Mouse (Mus musculus): Measurements from ENCODE around the gene Hoxa10. TPM values are rescaled to one million over a fixed set of nuclear protein-coding genes. Genes with fewer than 3 reads are reported as not detected.
A peak's percentile ranks its signal among the peaks of the same experiment; 100 is the strongest.

Hoxa10 gene
- polyA plus RNA-seq, 1 experiment from 2014 or later: not detected

DNA sequence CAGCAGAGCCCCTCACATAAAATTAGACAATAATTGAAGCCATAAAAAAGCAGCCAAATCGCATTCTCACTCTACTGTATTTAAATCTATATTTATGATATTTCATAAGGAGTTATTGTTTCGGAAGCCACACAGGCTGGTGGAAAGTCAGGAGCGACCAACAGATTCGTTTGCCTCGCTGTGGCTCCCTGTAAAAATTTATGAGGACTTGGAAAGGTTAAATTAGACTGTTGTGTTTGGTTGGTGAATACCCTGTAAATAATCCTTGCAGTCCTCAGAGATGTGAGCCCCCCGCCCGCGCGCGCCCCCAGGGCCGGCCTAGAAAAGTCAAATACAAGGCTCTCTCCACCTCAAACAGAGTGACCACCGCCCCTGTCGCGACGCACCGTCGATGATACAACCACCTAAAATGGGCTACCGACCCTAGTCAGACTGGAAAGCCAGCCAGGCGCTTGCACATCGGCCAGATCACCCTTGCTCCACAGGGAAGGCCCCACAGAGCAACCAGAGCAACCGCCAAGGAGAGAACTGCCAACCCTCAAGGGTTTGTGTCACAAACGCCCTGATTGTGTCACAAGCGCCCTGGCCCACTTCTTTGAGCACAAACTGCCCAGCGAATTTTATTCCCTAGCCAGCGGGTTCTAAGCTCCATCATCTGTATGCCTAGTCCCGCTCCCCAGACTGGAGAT is 13.9 kb downstream of the Hoxa10 start:
- no peak for TF ChIP-seq EP300 (IDR thresholded peaks at IDR 0.05; ENCODE audit: low read depth)
- no peak for TF ChIP-seq CTCF (IDR thresholded peaks at IDR 0.05; ENCODE audit: low read depth)
- no peak for ATAC-seq
- no peaks in the 10 kb centered on the region for H3K36me3 ChIP-seq (replicated peaks; ENCODE audit: insufficient read depth, low read length)
- peak overlapping the region; percentile 13; the same call in 1 of the 2 replicates for H3K4me3 ChIP-seq (ENCODE audit: low read depth, low read length)
- no peak overlapping the region for H3K27ac ChIP-seq (ENCODE audit: low read depth)
- DNase-seq: no peak
- H3K9me3 ChIP-seq (ENCODE audit: low read length): no peaks in the 10 kb centered on the region
- H3K4me1 ChIP-seq (ENCODE audit: insufficient read depth): 0 out of 2 replicates have a peak, but pooled peaks cover 4% of the 10 kb centered on the region
- H3K27me3 ChIP-seq (ENCODE audit: insufficient read depth, low read length): peaks cover 97% of the 10 kb centered on the region
- H3K9ac ChIP-seq (replicated peaks): no peak overlapping the region
- 11% methylated on average over 26 of the region's 26 CpGs for WGBS (ENCODE audit: insufficient replicate concordance)
- H3K4me2 ChIP-seq (ENCODE audit: low read depth, low read length): peak overlapping the region; percentile 38

- WGBS (ENCODE audit: insufficient replicate concordance): 2% methylated on average over 68 of the region's 69 CpGs
- Histone ChIP-seq H3K27me3 (ENCODE audit: insufficient read depth, low read length) (peaks cover 99% of the 10 kb centered on the region), H3K9me3 (ENCODE audit: low read length) (no peaks in the 10 kb centered on the region), H3K9ac (replicated peaks) (no peak overlapping the region), H3K4me2 (ENCODE audit: low read depth, low read length) (peak overlapping the region; percentile 38), H3K36me3 (replicated peaks; ENCODE audit: insufficient read depth, low read length) (no peaks in the 10 kb centered on the region), H3K27ac (ENCODE audit: low read depth) (no peak overlapping the region), H3K4me3 (ENCODE audit: low read depth, low read length) (peak overlapping the region; percentile 13; the same call in 1 of the 2 replicates), H3K4me1 (ENCODE audit: insufficient read depth) (peaks cover 9% of the 10 kb centered on the region)
- TF ChIP-seq EP300 (IDR thresholded peaks at IDR 0.05; ENCODE audit: low read depth) (no peak), CTCF (IDR thresholded peaks at IDR 0.05; ENCODE audit: low read depth) (no peak)
- DNase-seq (no peak), ATAC-seq (no peak)
These were observed 14.8 kb downstream of the Hoxa10 start for GRCm38 (mm10) chr6:52225612-52226568.

GRCm38 (mm10) chr6:52224895-52225611 is 15.6 kb downstream of the Hoxa10 start:
- TF ChIP-seq CTCF (IDR thresholded peaks at IDR 0.05; ENCODE audit: low read depth) (no peak), EP300 (IDR thresholded peaks at IDR 0.05; ENCODE audit: low read depth) (no peak)
- Histone ChIP-seq H3K4me1 (ENCODE audit: insufficient read depth) (peaks cover 9% of the 10 kb centered on the region), H3K4me2 (ENCODE audit: low read depth, low read length) (peak overlapping the region; percentile 38; the same call in 1 of the 2 replicates), H3K9ac (replicated peaks) (no peak overlapping the region), H3K9me3 (ENCODE audit: low read length) (no peaks in the 10 kb centered on the region), H3K27ac (ENCODE audit: low read depth) (no peak overlapping the region), H3K27me3 (ENCODE audit: insufficient read depth, low read length) (peaks cover 99% of the 10 kb centered on the region), H3K4me3 (ENCODE audit: low read depth, low read length) (no peak overlapping the region), H3K36me3 (replicated peaks; ENCODE audit: insufficient read depth, low read length) (no peaks in the 10 kb centered on the region)
- DNase-seq: no peak
- ATAC-seq: no peak
- WGBS (ENCODE audit: insufficient replicate concordance): 3% methylated on average over 36 of the region's 36 CpGs

GRCm38 (mm10) chr6:52223939-52224760 is 16.5 kb downstream of the Hoxa10 start:
- no peak overlapping the region for H3K9ac ChIP-seq (replicated peaks)
- H3K4me1 ChIP-seq (ENCODE audit: insufficient read depth): peaks cover 9% of the 10 kb centered on the region
- no peaks in the 10 kb centered on the region for H3K9me3 ChIP-seq (ENCODE audit: low read length)
- H3K27ac ChIP-seq (ENCODE audit: low read depth): no peak overlapping the region
- ATAC-seq (no peak), DNase-seq (no peak)
- no peak overlapping the region for H3K4me2 ChIP-seq (ENCODE audit: low read depth, low read length)
- H3K27me3 ChIP-seq (ENCODE audit: insufficient read depth, low read length): peaks cover 99% of the 10 kb centered on the region
- H3K36me3 ChIP-seq (replicated peaks; ENCODE audit: insufficient read depth, low read length): no peaks in the 10 kb centered on the region
- H3K4me3 ChIP-seq (ENCODE audit: low read depth, low read length): 0 out of 2 replicates have a peak overlapping the region, but pooled peaks have one; percentile 3
- no peak for TF ChIP-seq CTCF (IDR thresholded peaks at IDR 0.05; ENCODE audit: low read depth)
- TF ChIP-seq EP300 (IDR thresholded peaks at IDR 0.05; ENCODE audit: low read depth): no peak
- WGBS (ENCODE audit: insufficient replicate concordance): 7% methylated on average over 24 of the region's 24 CpGs

DNA sequence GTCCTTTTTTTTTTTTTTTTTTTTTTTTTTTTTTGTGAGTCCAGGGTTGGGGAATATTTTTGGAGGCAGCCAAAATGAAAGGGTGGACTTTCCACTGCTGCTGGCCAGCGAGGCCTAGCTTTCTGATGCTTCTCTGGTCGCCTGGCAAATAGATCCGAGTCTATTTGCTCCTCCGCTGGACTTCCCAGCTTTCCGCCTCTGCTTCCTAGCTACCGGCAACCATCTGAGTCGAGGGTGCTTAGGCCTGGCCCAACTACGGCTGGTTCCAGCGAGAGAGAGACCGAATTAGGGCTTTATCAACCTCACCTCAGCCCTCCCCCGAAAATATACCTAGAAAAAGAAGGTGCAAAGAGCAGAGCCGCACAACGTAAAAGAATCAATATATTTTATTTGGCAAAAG is 17.9 kb downstream of the Hoxa10 start:
- peaks cover 9% of the 10 kb centered on the region for H3K4me1 ChIP-seq (ENCODE audit: insufficient read depth)
- 24% methylated on average over 13 of the region's 13 CpGs for WGBS (ENCODE audit: insufficient replicate concordance)
- H3K9ac ChIP-seq (replicated peaks): no peak overlapping the region
- peaks cover 100% of the 10 kb centered on the region for H3K27me3 ChIP-seq (ENCODE audit: insufficient read depth, low read length)
- H3K4me2 ChIP-seq (ENCODE audit: low read depth, low read length): no peak overlapping the region
- DNase-seq (no peak), ATAC-seq (no peak)
- no peak overlapping the region for H3K27ac ChIP-seq (ENCODE audit: low read depth)
- TF ChIP-seq EP300 (IDR thresholded peaks at IDR 0.05; ENCODE audit: low read depth) (no peak), CTCF (IDR thresholded peaks at IDR 0.05; ENCODE audit: low read depth) (no peak)
- H3K36me3 ChIP-seq (replicated peaks; ENCODE audit: insufficient read depth, low read length): no peaks in the 10 kb centered on the region
- no peak overlapping the region for H3K4me3 ChIP-seq (ENCODE audit: low read depth, low read length)
- H3K9me3 ChIP-seq (ENCODE audit: low read length): no peaks in the 10 kb centered on the region

Measured in liver, postnatal 0 days (tissue).